Mouse (Mus musculus): ENCODE data around the gene Gm20388.

Gene Gm20388

DNA sequence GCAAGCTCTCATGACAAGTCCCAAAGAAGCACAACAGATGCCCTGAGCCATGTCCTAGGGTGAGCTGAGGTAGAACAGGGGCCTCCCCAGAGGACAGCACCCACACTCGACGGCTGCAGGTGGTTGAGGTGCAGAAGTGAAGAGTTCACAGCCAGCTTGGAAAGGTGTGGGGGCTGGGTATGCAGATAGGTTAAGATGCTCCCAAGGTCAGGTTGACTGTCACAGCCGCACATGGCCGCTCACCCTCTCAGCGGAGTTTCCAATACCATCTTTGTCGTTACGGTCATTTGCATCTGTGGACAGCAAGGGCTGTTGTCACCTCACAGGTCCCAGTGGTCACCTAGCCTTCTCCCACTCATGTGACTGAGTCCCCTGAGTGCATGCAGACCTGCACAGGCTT, 480.0 kb downstream of the Gm20388 start:
- no peak for DNase-seq (ENCODE audit: low spot score in 2 of 2)

DNA sequence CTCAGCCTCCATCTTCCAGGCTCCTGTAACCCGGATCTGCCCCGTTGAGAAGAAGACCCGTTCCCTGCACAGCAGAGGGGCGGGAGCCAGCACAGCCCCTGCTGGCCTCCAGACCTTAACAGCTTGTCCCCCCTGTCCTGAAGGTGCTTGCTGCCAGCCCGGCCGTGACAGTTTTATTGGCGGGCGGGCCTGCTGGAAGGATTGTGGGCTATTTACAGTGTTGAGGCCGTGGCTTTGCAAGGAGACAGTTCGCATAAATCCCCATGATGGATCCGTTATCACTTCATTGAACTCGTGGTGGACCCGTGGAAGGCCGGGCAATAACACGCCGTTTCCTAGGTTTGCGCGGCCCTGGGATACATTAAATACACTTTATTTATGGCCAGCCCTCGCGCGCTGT, 481.2 kb downstream of the Gm20388 start:
- no peak for DNase-seq (ENCODE audit: low spot score in 2 of 2)

DNA sequence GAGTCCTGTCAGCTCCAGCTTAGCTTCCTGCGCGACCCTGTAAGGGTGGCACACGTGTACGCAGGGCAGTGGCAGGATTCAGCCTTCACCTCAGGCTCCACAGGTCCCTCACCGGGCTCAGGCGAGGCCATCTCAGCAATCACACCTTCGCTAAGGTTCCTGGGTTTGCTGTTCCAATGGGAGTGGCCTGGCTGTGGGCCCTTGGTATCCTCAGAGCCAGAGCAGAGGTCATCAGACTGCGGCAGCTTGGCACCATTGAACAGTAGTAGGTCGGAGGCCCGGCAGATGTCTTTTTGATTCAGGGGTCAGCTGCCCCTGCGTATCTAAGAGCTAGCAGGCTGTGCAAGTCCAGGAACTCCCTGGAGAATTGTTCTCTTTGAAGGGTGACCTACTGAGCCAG, 482.4 kb downstream of the Gm20388 start:
- no peak for DNase-seq (ENCODE audit: low spot score in 2 of 2)

DNA sequence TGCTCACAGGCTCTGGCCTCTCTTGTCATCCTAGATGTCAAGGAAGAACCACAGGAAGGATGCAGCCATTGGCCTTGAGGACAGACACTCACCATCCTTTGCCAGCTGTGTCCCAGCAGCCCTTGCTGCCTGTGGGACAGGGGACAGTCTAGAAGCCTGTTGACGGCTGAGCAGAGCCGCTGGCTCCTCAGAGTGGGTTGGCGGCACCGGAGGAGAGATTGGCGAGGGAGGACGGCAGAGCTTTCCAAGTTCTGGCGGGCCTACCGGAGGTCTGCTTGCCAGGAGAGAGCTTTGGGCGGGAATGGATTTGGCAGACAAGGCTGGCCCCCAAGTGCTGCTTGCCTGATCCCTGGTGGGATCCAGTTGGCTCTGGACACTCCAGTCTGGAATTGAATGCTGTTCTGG, 483.2 kb downstream of the Gm20388 start:
- no peak for DNase-seq (ENCODE audit: low spot score in 2 of 2)

DNA sequence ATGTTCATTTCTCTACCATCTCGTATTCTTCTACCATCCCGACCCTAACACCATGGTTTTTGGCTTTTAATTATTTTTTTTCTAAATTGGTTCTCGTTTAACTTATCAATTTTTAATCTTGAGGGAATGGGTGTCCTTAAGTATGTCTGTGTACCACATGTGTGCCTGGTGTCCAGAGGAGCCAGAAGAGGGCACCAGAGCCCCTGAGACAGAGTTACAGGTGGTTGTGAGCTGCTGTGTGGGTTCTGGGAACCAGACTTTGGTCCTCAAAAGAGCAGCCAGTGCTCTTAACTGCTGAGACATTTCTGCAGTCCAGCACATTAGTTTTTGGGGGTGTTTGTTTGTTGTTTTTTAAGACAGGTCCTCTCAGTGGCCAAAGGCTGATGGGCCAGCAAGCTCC, 485.3 kb downstream of the Gm20388 start:
- no peak for DNase-seq (ENCODE audit: low spot score in 2 of 2)

DNA sequence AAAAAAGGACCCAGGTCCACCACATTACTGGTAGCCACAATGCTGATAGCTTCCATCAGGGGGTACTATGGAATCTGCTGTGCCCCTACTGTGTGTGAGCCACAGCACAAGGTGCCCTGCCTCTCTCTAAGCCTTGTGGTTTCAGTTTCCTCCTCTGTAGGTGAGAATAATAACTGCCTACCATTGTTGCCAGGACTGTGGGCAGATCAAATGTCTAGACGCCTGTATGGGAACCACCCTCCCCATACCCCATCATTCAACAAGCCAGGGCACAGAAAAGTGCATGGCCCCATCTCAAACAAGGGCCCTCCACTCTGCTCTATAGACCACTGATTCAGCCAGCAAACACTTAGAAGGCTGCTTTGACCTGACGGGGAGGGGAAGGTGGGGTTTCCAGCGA, 486.1 kb downstream of the Gm20388 start:
- no peak for DNase-seq (ENCODE audit: low spot score in 2 of 2)

DNA sequence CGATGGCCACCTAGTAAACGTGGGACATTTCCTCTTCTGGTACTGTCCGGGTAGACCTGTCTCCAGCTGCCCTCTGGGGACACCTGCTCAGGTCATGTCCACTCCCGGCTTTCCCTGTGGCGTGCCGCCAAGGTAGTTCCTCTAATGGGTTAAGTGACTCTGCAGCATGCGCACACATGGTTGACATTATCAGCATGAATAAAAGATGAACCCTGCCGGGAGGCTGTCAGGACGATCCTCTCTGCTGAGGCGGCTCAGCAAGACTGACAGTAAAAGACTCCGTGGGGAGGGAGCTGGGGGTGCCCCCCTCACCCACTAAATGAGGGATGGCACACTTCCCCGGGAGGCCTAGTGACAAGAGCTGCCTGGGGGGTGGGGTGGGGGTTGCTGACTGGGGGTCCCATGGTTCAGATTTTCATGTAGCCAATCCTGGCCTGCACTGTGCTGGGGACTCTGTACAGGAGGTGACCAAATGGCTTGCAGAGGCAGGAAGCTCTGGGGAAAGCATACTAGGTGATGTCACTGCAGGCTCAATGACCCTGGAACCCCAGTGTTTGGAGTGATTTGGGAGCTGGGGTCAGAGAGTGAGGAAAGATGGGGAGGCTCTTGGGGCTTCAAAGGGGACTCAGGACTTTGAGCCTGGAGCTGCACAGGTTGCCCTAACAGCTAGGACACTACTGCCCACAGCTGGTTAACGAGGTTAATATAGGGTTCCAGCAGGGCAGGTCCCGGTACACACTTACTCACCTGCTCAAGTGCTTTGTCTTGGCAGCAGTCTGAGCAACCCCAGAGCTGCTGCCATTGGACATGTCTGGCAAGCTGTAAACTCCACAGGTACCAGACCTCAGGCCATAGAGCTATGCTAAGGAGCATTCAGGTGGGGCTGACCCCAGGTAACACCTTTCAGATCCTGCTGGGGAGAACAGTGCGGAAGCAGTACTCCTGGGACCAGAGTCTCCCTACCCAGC, 487.1 kb downstream of the Gm20388 start:
- DNase-seq (ENCODE audit: low spot score in 2 of 2): no peak

DNA sequence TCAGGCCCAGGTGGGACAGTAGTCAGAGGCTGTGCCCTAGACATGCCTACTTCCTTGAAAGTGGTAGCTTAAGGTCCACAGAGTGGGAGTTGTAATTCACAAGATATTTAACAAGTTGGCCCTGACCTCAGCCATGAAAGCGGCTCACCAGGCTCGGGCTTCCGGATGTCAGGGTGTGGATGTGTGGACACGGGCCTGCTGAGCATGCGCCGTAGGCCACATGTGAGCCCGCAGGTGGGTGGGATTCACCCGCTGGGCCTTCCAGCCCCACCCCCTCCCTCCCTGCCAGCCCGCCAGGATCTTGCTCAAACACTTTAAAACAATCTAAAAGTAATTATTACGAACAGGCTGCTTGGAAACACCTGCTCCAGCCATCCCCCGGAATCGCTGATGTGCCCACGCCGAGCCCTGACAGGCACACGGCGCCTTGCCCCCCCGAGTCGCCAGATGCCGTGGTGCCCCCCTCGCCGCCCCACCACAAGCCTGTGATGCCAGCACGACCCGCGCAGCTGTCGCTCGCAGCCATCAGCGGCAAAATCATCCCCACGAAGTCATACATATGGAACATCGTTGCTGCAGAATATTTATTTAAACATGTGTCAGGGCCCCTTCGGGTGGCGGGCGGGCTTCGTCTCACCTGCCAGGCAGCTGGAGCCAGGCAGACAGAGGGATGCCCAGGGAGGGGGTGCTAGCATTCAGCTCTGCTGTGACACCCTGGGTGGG, 488.7 kb downstream of the Gm20388 start:
- no peak for DNase-seq (ENCODE audit: low spot score in 2 of 2)

DNA sequence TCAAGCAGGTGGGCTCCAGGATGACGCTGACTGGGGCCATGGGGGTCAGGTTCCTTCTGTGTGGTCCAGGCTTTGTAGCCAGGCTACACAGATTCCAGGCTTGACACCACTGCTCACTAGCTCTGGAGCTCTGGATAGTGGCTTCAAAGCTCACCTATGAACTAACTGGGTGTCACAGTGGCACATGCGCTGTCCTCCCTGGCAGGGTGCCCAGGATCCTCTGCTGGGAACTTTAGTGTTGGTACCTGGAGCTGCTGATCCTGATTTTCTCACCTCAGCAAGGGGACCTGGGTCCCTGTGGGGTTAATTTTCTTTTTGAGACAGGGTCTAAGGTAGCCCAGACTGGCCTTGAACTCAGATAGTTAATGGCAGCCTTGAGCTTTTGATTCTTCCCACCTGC, 490.6 kb downstream of the Gm20388 start:
- no peak for DNase-seq (ENCODE audit: low spot score in 2 of 2)

DNA sequence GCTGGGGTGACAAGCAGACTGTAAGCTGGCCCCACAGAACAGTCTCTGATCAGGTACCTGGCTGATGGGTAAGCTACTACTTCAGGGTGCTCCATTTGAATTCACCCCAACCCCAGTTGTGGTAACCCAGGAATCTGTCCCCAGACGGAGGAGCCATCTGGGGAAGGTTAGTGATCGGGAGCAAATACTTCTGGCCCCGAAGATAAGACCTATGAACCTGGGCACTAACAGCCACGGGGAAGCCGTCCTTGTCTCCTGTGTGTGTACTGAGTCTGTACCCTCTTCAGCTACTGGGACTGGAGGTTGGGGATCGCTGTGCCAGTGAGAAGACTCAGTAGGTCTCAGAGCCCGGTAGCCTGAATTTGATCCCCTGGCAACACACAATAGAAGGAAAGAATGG, 491.1 kb downstream of the Gm20388 start:
- DNase-seq (ENCODE audit: low spot score in 2 of 2): no peak

DNA sequence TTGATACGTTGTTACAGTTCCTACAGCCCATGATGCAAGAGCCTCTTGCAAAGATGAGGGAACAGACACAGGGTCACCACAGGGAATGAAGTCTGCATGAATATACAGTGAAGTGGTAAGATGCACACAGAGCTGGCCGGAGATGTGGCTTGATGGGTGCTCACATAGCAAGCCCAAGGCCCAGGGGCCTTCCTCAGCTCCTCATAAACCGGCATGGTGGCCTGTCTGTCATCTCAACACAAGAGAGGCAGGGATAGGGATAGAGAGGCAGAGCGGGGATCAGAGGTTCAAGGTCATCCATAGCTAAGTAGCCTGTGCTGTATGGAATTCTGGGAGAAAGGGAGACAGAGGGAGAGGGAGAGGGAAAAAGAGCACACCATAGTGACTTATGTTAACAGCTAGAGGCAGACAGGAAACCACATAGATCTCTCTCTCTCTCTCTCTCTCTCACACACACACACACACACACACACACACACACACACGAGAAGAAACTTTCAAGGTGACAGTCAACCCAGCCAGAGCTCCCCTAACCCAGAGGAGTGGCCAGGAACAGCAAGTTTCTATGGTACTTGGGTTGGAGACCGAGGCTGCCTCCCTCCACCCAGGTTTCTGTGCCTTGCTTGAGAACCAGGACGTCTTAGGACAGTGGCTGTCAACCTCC, 493.1 kb downstream of the Gm20388 start:
- DNase-seq (ENCODE audit: low spot score in 2 of 2): no peak

DNA sequence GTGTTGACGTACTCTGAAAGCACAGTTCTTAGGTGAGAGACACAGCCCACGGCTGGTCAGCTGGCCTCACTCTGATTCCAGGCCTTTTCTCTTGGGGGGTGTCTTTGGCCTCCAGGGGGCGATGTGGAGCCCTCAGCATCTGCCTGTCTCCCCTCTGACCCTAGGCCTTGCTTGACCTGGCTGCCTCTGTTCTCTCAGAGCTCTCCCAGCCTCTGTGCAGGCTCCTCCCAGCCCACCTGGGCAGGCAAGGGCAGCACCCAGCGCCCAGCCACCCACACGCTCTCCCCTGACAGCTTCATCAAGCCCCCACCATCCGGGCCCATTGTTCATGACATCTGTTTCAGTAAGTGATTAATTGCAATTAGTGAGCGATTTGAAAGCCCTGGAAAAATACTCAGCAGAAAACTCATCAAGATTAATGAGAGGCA, 494.0 kb downstream of the Gm20388 start:
- peak; percentile 74 to 91 for DNase-seq (ENCODE audit: low spot score in 2 of 2)

DNA sequence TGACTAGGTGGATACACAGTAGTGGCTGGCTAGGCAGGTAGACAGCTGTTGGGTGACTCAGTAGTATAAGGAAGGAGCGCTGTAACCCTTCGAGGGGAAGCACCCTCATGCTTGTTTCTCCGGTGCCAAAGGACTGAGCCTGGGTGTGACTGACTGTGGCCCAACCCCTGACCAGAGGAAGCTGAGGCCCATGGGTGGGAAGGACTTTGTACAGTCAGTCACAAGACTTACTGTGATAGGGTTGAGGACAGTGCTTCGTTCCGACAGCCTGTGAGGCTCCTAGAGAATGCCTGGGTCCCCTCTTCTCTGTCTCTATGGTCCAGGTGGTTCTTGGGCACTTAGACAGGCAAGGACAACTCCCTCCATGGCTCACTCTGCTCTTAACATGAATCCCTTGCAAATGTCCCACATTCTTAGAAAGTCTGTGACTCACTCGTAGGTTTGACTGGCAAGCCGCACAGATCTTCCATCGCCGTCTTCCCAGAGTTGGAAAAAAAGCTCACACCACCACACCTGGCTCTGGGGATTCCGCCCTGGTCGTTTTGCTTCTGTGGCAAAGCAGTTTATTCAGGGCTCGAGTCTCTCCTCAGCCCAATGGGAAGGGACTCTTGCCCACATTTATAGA, 495.5 kb downstream of the Gm20388 start:
- no peak for DNase-seq (ENCODE audit: low spot score in 2 of 2)

DNA sequence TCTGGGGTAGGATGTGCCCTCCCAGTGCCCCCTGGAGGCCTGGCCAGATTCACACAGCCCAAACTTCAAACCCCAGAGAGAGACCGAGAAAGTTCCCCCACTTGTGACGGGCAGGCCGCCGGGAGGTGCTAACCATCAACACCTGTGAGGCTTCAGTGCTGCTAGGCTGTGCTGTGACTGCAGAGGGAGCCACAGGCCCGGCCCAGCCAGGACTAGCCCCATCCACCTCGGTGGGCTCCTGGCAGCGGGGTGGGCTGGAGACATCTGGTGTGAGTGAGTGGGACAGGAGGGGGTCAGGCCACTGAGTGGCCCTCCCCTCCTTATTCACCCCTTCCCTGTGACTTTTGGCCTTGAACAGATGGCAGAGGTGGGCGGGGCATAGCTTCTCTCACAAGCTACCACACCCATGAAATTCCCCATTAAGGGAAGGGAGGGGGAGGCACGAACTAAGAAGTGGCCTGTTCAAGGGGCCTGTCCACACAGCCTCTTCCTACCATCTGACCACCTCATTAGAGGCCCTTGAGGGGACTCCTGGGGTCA, 497.1 kb downstream of the Gm20388 start:
- peak; percentile 65 to 84 for DNase-seq (ENCODE audit: low spot score in 2 of 2)

DNA sequence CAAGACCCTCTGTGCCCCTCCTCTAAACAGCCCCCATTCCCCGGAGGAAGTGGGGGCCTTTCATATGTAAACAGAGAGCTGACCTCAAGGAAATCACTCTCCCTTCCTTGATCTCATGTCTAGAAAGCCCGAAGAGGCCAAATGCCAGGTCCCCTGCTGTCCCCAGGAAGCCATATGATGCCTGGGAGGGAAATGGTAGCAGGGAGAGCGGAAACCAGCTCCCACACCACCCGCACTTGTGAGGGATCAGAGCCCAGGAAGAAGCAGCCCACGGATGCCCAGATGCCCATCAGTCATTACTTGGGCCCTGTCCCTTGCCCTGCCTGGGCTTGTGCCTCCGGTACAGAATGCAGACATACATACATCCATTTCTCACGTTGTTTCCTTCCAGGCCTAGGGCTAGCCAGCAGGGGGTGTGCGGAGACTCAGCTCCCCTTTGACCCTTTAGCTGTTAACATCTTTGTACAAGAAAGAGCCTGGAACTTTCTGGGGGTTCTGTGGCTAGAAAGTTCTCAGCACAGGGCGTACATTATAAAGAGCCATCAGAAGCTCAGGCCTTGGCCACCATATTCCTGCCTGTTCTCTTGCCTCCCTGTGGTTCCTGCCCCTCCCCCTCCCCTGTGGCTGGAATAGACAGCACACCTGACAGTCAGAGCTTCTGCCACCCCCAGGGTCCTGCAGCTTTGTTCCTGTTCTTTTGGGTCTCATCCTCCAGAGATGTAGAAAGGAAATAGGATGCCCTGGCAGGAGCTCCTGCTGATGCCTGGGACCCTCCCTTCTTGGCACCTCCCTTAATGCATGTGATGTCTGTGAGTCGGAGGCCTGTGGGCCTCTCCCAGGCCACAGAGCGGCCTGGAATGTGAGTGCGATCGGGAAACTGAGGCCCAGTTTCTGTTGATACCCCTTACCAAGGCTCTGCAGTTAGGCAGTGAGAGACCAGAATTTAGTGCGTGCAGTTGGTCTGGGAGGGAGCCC, 497.9 kb downstream of the Gm20388 start:
- DNase-seq (ENCODE audit: low spot score in 2 of 2): no peak

DNA sequence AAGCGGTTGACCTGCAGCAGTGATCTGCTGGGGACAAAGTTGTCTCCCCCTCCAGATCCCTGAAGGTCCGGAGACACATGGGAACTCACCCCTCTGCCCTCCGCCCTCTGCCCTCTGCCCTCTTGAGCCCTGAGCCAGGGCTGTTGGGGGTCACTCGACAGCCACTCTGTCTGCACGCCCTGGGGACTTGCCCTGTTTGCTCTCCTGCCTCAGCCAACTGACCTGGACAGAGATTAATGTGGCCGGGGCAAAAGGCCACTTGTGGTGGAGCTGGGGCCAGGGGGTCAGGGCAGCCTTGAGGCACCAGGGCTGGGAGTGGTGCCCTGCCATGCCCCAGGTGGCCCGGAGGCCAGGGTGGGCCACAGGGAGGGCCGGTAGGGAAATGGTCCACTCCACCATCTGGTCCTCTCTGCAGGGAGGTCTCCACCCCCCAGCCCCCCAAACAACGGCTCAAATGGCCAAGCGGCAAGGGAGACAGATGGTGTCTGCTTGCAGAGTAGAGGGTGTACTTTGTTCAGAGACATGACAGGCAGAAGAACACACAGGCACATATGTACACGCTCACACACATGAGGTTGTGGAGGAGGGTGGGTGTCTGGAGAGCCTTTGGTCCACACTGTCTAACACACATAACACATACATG, 498.9 kb downstream of the Gm20388 start:
- no peak for DNase-seq (ENCODE audit: low spot score in 2 of 2)

DNA sequence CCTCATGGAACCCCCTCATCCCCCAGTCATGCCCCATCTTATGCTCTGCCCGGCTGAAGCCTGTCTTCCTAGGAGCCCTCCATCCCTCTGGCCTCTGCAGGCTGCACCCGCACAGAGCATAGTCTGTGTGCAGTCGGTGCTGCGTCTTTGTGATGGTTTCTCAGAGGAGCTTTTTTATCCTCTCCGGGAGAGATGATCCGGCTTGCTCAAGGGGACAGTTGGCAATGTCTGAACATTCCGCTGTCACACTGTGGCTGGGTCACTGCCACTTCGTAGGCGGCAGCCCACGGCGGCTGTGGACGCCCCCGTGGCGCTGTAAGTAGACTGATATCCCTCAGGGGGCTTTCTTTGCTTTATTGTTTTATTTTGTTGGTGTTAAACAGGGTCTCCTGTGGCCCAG, 500.4 kb downstream of the Gm20388 start:
- DNase-seq (ENCODE audit: low spot score in 2 of 2): no peak

DNA sequence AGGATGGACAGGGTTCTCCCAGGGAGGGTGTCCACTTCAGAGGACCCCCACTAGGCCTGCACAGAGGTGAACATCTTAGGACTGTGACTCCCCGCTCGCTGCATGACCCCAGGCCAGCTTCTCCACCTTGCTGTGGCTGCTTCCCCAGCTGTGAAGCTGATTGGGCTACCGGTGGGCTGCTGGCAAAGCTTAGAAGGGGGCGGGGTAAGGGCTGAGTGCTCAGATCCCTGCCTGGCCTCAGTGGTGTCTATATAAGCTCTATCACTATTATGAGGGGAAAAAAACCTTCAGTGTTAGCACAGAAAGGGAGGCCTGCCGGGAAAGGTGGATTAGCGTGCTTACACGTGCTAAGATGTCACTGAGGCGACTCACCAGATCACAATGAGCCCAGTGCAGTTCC, 501.2 kb downstream of the Gm20388 start:
- no peak for DNase-seq (ENCODE audit: low spot score in 2 of 2)

DNA sequence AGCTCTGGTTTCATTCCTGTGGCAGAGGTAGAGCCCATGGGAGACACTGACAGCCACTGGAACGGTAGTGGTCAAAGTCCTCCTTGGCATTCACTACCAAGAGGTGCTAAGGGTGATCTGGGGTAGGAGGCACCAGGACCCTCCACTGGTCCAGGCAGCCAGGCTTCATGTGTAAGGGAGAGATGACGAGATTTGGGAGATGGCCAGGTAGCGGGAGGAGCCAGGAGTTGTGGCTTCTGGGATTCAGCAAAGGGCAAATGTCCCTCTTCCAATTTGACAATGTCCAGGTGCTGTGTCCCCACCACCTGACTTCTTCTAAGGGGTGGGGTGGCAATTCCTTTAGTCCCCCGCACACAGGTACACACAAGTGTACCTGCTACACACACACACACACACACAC, 501.7 kb downstream of the Gm20388 start:
- no peak for DNase-seq (ENCODE audit: low spot score in 2 of 2)
